Mouse (Mus musculus): ENCODE results near the gene Lactb. TPM values are rescaled to one million over a fixed set of nuclear protein-coding genes. Genes with fewer than 3 reads are reported as not detected.

Gene Lactb
- polyA plus RNA-seq, 1 experiment, result 26.8 TPM

GRCm38 (mm10) chr9:66985377-66985776, 10.1 kb upstream of the Lactb start:
- TF ChIP-seq CTCF (IDR thresholded peaks at IDR 0.05; ENCODE audit: extremely low read depth, insufficient read length, insufficient replicate concordance, low read depth, low read length) (no peak), POLR2A (IDR thresholded peaks at IDR 0.05; ENCODE audit: low read depth, low read length) (no peak)
- Histone ChIP-seq H3K27ac (ENCODE audit: insufficient read depth, low read depth, low read length) (no peak overlapping the region), H3K27me3 (ENCODE audit: control insufficient read depth, insufficient read depth, low read length) (no peaks in the 10 kb centered on the region), H3K4me1 (ENCODE audit: control insufficient read depth, insufficient read depth, insufficient read length, low read length) (peaks cover 8% of the 10 kb centered on the region; the same call in 1 of the 2 replicates), H3K4me3 (ENCODE audit: low read depth, low read length) (no peak overlapping the region), H3K36me3 (ENCODE audit: control insufficient read depth, insufficient read depth, low read length) (no peaks in the 10 kb centered on the region)
- 69% methylated on average over 7 of the region's 7 CpGs for WGBS

DNA sequence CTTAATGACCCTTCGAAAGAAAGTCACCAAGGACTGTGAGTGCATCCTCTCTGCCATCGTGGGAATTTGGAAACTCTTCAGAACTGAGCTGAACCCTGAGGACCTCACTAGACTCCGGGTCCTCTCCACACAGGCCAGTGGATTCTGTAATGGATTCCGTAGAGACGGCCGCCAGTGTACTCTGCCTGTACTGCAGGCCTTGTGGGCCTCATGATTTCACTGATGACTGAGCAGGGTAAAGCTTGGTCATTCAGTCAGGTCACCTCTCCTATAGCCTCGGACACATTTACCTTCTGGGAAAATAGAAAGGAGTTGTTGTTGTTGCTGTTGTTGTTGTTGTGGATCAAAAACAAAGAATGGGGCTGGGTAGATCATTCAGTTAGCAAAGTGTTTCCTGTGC, 6.8 kb upstream of the Lactb start:
- no peaks in the 10 kb centered on the region for H3K4me1 ChIP-seq (ENCODE audit: control insufficient read depth, insufficient read depth, insufficient read length, low read length)
- H3K36me3 ChIP-seq (ENCODE audit: control insufficient read depth, insufficient read depth, low read length), result no peaks in the 10 kb centered on the region
- H3K27me3 ChIP-seq (ENCODE audit: control insufficient read depth, insufficient read depth, low read length), result no peaks in the 10 kb centered on the region
- H3K4me3 ChIP-seq (ENCODE audit: low read depth, low read length), result no peak overlapping the region
- TF ChIP-seq CTCF (IDR thresholded peaks at IDR 0.05; ENCODE audit: extremely low read depth, insufficient read length, insufficient replicate concordance, low read depth, low read length), result no peak
- no peak for TF ChIP-seq POLR2A (IDR thresholded peaks at IDR 0.05; ENCODE audit: low read depth, low read length)
- H3K27ac ChIP-seq (ENCODE audit: insufficient read depth, low read depth, low read length), result no peak overlapping the region
- WGBS, result 74% methylated on average over 7 of the region's 7 CpGs

- WGBS, result 4% methylated on average over 5 of the region's 5 CpGs
- no peak overlapping the region for H3K4me3 ChIP-seq (ENCODE audit: low read depth, low read length)
- peaks cover 5% of the 10 kb centered on the region; the same call in 1 of the 2 replicates for H3K4me1 ChIP-seq (ENCODE audit: control insufficient read depth, insufficient read depth, insufficient read length, low read length)
- no peak for TF ChIP-seq POLR2A (IDR thresholded peaks at IDR 0.05; ENCODE audit: low read depth, low read length)
- peak; percentile 72; the same call in 1 of the 2 replicates for TF ChIP-seq CTCF (IDR thresholded peaks at IDR 0.05; ENCODE audit: extremely low read depth, insufficient read length, insufficient replicate concordance, low read depth, low read length)
- H3K27me3 ChIP-seq (ENCODE audit: control insufficient read depth, insufficient read depth, low read length), result no peaks in the 10 kb centered on the region
- no peak overlapping the region for H3K27ac ChIP-seq (ENCODE audit: insufficient read depth, low read depth, low read length)
- no peaks in the 10 kb centered on the region for H3K36me3 ChIP-seq (ENCODE audit: control insufficient read depth, insufficient read depth, low read length)
These were observed 5.2 kb upstream of the Lactb start for GRCm38 (mm10) chr9:66980458-66980857.

DNA sequence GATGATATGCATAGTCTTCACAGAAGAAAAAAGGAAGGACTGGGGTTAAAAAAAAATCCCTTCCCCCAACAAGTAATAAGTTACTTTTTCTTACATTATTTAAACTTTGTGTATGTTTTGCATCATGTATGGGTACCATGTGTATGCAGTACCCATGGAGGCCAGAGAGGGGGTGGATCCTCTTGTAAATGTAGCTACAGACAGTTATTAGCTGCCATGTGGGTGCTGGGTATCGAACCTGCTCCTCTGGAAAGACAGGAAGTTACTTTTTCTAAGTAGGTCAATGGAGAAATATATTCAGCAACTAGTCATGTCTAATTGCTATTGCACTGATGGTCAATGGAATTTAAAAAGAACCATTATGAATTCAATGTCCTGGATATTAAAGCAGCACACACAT, 3.2 kb upstream of the Lactb start:
- 92% methylated on average over 1 of the region's 1 CpGs for WGBS
- H3K36me3 ChIP-seq (ENCODE audit: control insufficient read depth, insufficient read depth, low read length), result no peaks in the 10 kb centered on the region
- H3K27me3 ChIP-seq (ENCODE audit: control insufficient read depth, insufficient read depth, low read length), result no peaks in the 10 kb centered on the region
- peaks cover 5% of the 10 kb centered on the region; the same call in 1 of the 2 replicates for H3K4me1 ChIP-seq (ENCODE audit: control insufficient read depth, insufficient read depth, insufficient read length, low read length)
- no peak overlapping the region for H3K4me3 ChIP-seq (ENCODE audit: low read depth, low read length)
- no peak overlapping the region for H3K27ac ChIP-seq (ENCODE audit: insufficient read depth, low read depth, low read length)
- TF ChIP-seq POLR2A (IDR thresholded peaks at IDR 0.05; ENCODE audit: low read depth, low read length) (no peak), CTCF (IDR thresholded peaks at IDR 0.05; ENCODE audit: extremely low read depth, insufficient read length, insufficient replicate concordance, low read depth, low read length) (no peak)

GRCm38 (mm10) chr9:66977982-66978381, 2.7 kb upstream of the Lactb start:
- no peaks in the 10 kb centered on the region for H3K36me3 ChIP-seq (ENCODE audit: control insufficient read depth, insufficient read depth, low read length)
- no peak overlapping the region for H3K27ac ChIP-seq (ENCODE audit: insufficient read depth, low read depth, low read length)
- peaks cover 5% of the 10 kb centered on the region; the same call in 1 of the 2 replicates for H3K4me1 ChIP-seq (ENCODE audit: control insufficient read depth, insufficient read depth, insufficient read length, low read length)
- WGBS, result 80% methylated on average over 1 of the region's 1 CpGs
- no peak overlapping the region for H3K4me3 ChIP-seq (ENCODE audit: low read depth, low read length)
- no peak for TF ChIP-seq POLR2A (IDR thresholded peaks at IDR 0.05; ENCODE audit: low read depth, low read length)
- no peak for TF ChIP-seq CTCF (IDR thresholded peaks at IDR 0.05; ENCODE audit: extremely low read depth, insufficient read length, insufficient replicate concordance, low read depth, low read length)
- H3K27me3 ChIP-seq (ENCODE audit: control insufficient read depth, insufficient read depth, low read length), result no peaks in the 10 kb centered on the region

GRCm38 (mm10) chr9:66977121-66977520, 1.8 kb upstream of the Lactb start:
- no peak overlapping the region for H3K27ac ChIP-seq (ENCODE audit: insufficient read depth, low read depth, low read length)
- no peaks in the 10 kb centered on the region for H3K36me3 ChIP-seq (ENCODE audit: control insufficient read depth, insufficient read depth, low read length)
- H3K4me1 ChIP-seq (ENCODE audit: control insufficient read depth, insufficient read depth, insufficient read length, low read length), result peaks cover 5% of the 10 kb centered on the region; the same call in 1 of the 2 replicates
- H3K27me3 ChIP-seq (ENCODE audit: control insufficient read depth, insufficient read depth, low read length), result no peaks in the 10 kb centered on the region
- H3K4me3 ChIP-seq (ENCODE audit: low read depth, low read length), result no peak overlapping the region
- WGBS, result 69% methylated on average over 5 of the region's 5 CpGs
- TF ChIP-seq CTCF (IDR thresholded peaks at IDR 0.05; ENCODE audit: extremely low read depth, insufficient read length, insufficient replicate concordance, low read depth, low read length), result no peak
- TF ChIP-seq POLR2A (IDR thresholded peaks at IDR 0.05; ENCODE audit: low read depth, low read length), result no peak

- peak overlapping the region; percentile 95 for H3K4me3 ChIP-seq (ENCODE audit: low read depth, low read length)
- WGBS, result under 1% methylated on average over 41 of the region's 41 CpGs
- peak overlapping the region; percentile 81 for H3K27ac ChIP-seq (ENCODE audit: insufficient read depth, low read depth, low read length)
- H3K27me3 ChIP-seq (ENCODE audit: control insufficient read depth, insufficient read depth, low read length), result no peaks in the 10 kb centered on the region
- peaks cover 5% of the 10 kb centered on the region; the same call in 1 of the 2 replicates for H3K4me1 ChIP-seq (ENCODE audit: control insufficient read depth, insufficient read depth, insufficient read length, low read length)
- TF ChIP-seq CTCF (IDR thresholded peaks at IDR 0.05; ENCODE audit: extremely low read depth, insufficient read length, insufficient replicate concordance, low read depth, low read length) (no peak), POLR2A (IDR thresholded peaks at IDR 0.05; ENCODE audit: low read depth, low read length) (no peak)
- H3K36me3 ChIP-seq (ENCODE audit: control insufficient read depth, insufficient read depth, low read length), result peaks cover 3% of the 10 kb centered on the region
These were observed 511 bp downstream of the Lactb start for GRCm38 (mm10) chr9:66974721-66975225.

Data from small intestine, adult 2 months (tissue).